Mouse (Mus musculus): ENCODE measurements at regions not wholly inside any gene's neighbourhood (a gene's known extent, or its start where the extent isn't known, plus 50 kb on each side); places are given as distances from the start of the nearest gene placed in this dataset.

DNA sequence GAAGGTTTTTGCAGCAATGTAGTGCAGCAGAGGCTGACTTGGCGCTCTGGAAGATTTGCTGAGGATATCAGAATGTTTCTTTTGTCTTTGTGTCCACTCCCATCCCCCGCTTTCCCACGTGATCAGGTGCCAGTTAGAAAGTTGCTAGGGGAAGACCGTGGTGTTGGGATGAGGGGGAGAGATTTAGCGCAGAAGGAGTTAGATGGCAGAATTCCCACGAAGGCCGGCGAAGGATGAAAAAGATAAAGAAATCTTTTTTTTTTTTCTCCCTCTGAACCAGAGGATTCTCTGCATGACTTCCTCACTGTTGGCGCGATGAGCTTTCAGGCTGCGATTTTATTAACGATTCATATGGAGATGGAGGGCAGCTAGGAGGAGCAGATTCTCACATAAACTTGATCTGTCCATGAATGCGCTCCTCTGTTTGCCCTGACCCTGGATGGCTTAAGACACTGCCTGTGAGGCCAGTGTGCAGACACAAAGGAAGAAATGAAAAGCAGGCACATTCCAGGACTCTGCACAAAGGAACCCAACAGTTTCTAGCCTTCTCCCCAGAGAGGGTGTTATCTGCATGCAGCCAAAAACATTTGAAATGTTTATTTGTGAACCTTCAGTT is 201.5 kb downstream of the Gm11146 start:
- 0% methylated on average over 13 of the region's 13 CpGs for WGBS
- Histone ChIP-seq H3K27ac (ENCODE audit: low read length) (peak overlapping the region; percentile 85), H3K4me2 (ENCODE audit: low read length) (peak overlapping the region; percentile 54), H3K9me3 (replicated peaks; ENCODE audit: control insufficient read depth, low read length, poor library complexity, severe bottlenecking) (no peaks in the 10 kb centered on the region), H3K27me3 (ENCODE audit: control insufficient read depth, insufficient read depth, low read depth, low read length) (no peaks in the 10 kb centered on the region), H3K36me3 (ENCODE audit: control insufficient read depth, insufficient read depth, low read length) (no peaks in the 10 kb centered on the region), H3K4me1 (ENCODE audit: control insufficient read depth, insufficient read depth, low read length) (peaks cover 42% of the 10 kb centered on the region), H3K4me3 (ENCODE audit: low read depth, low read length) (peak overlapping the region; percentile 26), H3K9ac (ENCODE audit: low read depth, low read length) (peak overlapping the region; percentile 50)
- peak; percentile 91 for ATAC-seq

DNA sequence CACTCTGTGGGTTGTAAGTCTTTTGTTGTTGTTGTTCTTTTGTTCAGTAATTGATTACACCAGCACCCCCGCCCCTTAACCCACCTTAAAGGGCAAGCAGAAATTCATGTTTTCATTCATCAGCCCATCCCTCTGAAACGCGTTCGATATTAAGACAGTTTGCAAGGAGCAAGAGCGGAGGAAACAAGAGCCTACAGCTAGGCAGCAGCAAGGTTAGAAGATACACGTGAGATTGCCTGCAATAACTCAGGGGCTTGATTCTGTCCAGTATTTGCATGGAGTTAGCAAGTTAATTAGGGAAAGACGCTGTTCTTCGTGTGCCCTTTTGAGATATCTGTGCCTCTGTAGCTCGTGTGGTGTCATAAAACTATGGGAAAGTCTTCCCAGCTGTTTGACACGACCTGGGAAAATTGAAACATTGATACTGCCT is 202.0 kb downstream of the Gm11146 start:
- H3K9ac ChIP-seq (ENCODE audit: low read depth, low read length) = peak overlapping the region; percentile 50
- no peaks in the 10 kb centered on the region for H3K36me3 ChIP-seq (ENCODE audit: control insufficient read depth, insufficient read depth, low read length)
- H3K4me3 ChIP-seq (ENCODE audit: low read depth, low read length) = peak overlapping the region; percentile 26
- peak overlapping the region; percentile 85 for H3K27ac ChIP-seq (ENCODE audit: low read length)
- peak overlapping the region; percentile 54 for H3K4me2 ChIP-seq (ENCODE audit: low read length)
- H3K4me1 ChIP-seq (ENCODE audit: control insufficient read depth, insufficient read depth, low read length) = peaks cover 38% of the 10 kb centered on the region
- WGBS = 0% methylated on average over 10 of the region's 10 CpGs
- no peaks in the 10 kb centered on the region for H3K9me3 ChIP-seq (replicated peaks; ENCODE audit: control insufficient read depth, low read length, poor library complexity, severe bottlenecking)
- no peaks in the 10 kb centered on the region for H3K27me3 ChIP-seq (ENCODE audit: control insufficient read depth, insufficient read depth, low read depth, low read length)
- ATAC-seq = peak; percentile 43; the same call in 1 of the 2 replicates

DNA sequence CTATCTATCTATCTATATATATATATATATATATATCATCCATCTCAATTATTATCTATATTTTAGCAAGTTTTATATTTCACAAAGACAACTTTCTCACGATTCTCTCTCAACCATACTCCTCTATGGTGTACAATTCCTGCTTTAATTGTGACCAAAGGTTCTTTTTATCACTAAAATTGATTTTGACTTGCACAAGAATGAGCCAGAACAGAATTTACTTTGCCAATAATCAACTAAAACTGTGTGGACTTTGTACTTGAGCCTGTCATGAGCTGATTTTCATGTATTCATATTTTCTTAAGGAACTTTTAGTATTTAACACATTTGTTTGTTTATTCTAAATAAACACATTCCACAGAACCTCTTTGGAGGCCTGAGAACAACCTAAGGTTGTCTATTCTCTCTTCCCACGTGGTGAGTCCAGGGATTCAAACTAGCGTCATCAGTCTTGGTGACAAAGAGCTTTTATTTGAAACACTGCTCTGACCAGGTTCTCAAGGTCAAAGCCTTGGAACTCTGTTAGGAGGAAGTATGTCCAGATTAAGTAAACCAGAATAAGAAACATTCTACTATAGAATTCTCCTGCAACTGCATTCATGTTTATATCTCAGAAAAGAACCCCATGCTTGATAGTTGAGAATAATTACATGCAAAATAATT is 207.7 kb downstream of the Gm11146 start:
- Histone ChIP-seq H3K4me2 (ENCODE audit: low read length) (no peak overlapping the region), H3K9me3 (replicated peaks; ENCODE audit: control insufficient read depth, low read length, poor library complexity, severe bottlenecking) (no peaks in the 10 kb centered on the region), H3K27ac (ENCODE audit: low read length) (no peak overlapping the region), H3K27me3 (ENCODE audit: control insufficient read depth, insufficient read depth, low read depth, low read length) (no peaks in the 10 kb centered on the region), H3K36me3 (ENCODE audit: control insufficient read depth, insufficient read depth, low read length) (no peaks in the 10 kb centered on the region), H3K4me1 (ENCODE audit: control insufficient read depth, insufficient read depth, low read length) (peaks cover 1% of the 10 kb centered on the region; the same call in 1 of the 2 replicates), H3K9ac (ENCODE audit: low read depth, low read length) (no peak overlapping the region), H3K4me3 (ENCODE audit: low read depth, low read length) (no peak overlapping the region)
- ATAC-seq = no peak
- WGBS = 62% methylated on average over 3 of the region's 3 CpGs

DNA sequence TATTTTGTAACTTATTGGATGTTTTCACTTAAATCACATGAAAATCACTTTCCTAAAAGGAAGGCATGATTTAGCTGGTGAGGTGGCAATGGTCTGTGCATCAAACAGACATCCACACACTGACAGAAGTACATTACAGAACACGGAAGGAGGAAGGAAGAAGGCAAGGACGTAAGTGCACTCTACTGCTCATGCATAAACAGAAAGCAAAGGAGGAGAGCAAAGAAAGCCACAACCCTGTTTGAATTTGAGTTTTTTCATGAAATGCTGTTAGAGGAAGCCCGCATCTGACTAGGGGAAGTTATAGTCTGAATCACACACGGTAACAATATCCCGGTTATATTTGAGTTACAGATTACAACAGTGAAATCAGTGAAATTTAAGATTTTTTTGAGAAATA is 208.4 kb downstream of the Gm11146 start:
- no peak overlapping the region for H3K4me2 ChIP-seq (ENCODE audit: low read length)
- no peaks in the 10 kb centered on the region for H3K36me3 ChIP-seq (ENCODE audit: control insufficient read depth, insufficient read depth, low read length)
- no peak for ATAC-seq
- WGBS = 80% methylated on average over 5 of the region's 5 CpGs
- no peaks in the 10 kb centered on the region for H3K27me3 ChIP-seq (ENCODE audit: control insufficient read depth, insufficient read depth, low read depth, low read length)
- H3K4me3 ChIP-seq (ENCODE audit: low read depth, low read length) = no peak overlapping the region
- H3K27ac ChIP-seq (ENCODE audit: low read length) = no peak overlapping the region
- no peaks in the 10 kb centered on the region for H3K9me3 ChIP-seq (replicated peaks; ENCODE audit: control insufficient read depth, low read length, poor library complexity, severe bottlenecking)
- H3K4me1 ChIP-seq (ENCODE audit: control insufficient read depth, insufficient read depth, low read length) = no peaks in the 10 kb centered on the region; the same call in 1 of the 2 replicates
- no peak overlapping the region for H3K9ac ChIP-seq (ENCODE audit: low read depth, low read length)

DNA sequence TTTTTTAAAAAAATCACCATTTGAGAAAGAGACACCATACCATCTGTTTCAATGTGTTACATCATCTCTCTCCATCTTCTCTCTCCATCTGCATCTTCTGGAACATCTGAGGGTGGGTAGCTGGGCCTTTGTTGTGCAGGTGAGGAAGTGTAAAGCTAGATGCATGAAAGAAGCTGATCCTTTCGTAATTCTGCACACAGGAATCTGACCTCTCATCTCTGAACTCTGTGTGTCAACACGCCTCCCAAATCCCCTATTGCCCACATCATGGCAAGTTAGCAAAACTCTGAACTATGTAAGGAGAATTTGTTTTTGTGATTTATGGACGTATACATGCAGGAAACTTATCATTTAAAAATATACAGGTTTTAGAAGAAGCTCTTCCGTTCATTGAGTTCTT is 209.7 kb downstream of the Gm11146 start:
- no peaks in the 10 kb centered on the region for H3K9me3 ChIP-seq (replicated peaks; ENCODE audit: control insufficient read depth, low read length, poor library complexity, severe bottlenecking)
- WGBS = 77% methylated on average over 4 of the region's 4 CpGs
- ATAC-seq = no peak
- no peaks in the 10 kb centered on the region for H3K27me3 ChIP-seq (ENCODE audit: control insufficient read depth, insufficient read depth, low read depth, low read length)
- H3K4me3 ChIP-seq (ENCODE audit: low read depth, low read length) = no peak overlapping the region
- H3K4me2 ChIP-seq (ENCODE audit: low read length) = no peak overlapping the region
- H3K27ac ChIP-seq (ENCODE audit: low read length) = no peak overlapping the region
- H3K36me3 ChIP-seq (ENCODE audit: control insufficient read depth, insufficient read depth, low read length) = no peaks in the 10 kb centered on the region
- H3K9ac ChIP-seq (ENCODE audit: low read depth, low read length) = no peak overlapping the region
- H3K4me1 ChIP-seq (ENCODE audit: control insufficient read depth, insufficient read depth, low read length) = no peaks in the 10 kb centered on the region; the same call in 1 of the 2 replicates

DNA sequence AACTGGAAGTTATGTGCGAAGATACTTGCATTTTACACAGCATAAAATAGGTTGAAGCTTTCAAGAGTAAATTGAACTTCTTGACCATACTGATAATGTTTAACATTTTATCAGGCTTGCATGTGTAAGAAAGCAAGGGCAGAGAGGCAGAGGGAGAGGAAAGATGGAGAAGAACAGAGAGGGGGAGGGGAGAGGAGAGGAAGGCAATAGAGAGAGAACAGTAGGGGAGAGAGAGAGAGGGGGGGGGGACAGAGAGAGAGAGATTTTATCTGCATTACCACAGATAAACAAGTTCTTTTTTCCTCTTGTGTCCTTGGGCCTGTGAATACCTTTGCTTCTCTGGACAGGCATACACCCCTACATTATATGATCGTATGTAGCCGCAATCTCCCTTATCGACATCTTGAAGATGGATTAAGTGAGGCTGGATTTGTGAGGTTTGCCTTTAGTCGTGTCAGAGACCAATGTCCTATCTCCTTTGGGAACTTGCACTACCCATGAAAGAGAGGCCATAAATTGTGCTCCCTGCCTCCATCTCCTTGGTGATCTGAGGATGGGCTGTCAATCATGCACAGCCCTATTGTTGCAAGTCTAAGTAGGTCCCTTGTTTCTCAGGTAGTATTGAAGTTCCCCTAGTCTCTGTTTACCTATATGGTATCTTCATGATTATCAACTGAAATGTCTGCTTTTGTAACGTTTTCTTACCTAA is 217.7 kb downstream of the Gm11146 start:
- no peaks in the 10 kb centered on the region for H3K27me3 ChIP-seq (ENCODE audit: control insufficient read depth, insufficient read depth, low read depth, low read length)
- H3K4me2 ChIP-seq (ENCODE audit: low read length) = no peak overlapping the region
- no peaks in the 10 kb centered on the region for H3K9me3 ChIP-seq (replicated peaks; ENCODE audit: control insufficient read depth, low read length, poor library complexity, severe bottlenecking)
- no peak for ATAC-seq
- no peak overlapping the region for H3K9ac ChIP-seq (ENCODE audit: low read depth, low read length)
- H3K4me1 ChIP-seq (ENCODE audit: control insufficient read depth, insufficient read depth, low read length) = peaks cover 8% of the 10 kb centered on the region
- H3K36me3 ChIP-seq (ENCODE audit: control insufficient read depth, insufficient read depth, low read length) = no peaks in the 10 kb centered on the region
- whole genome bisulfite sequencing = 49% methylated on average over 6 of the region's 6 CpGs
- H3K27ac ChIP-seq (ENCODE audit: low read length) = no peak overlapping the region
- no peak overlapping the region for H3K4me3 ChIP-seq (ENCODE audit: low read depth, low read length)

DNA sequence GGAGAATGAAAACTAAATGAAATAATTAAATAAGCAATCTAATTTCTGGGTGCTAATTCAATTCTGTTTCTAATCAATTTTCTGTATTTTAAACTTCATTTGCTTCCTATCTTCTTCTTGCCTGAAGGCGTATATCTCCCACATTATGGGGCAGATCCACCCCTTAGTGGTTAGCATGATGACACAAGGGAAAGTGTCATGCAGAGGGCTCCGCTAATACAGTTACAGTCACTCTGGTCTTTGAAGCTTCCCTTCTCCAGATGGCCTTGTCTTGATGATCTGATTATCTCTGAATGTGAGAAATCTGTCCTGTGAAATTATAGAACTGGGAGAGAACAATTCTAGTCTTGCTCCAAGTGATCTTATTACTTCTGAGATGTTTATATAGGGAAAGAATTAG is 219.1 kb downstream of the Gm11146 start:
- Histone ChIP-seq H3K9ac (ENCODE audit: low read depth, low read length) (no peak overlapping the region), H3K4me1 (ENCODE audit: control insufficient read depth, insufficient read depth, low read length) (peaks cover 8% of the 10 kb centered on the region), H3K27me3 (ENCODE audit: control insufficient read depth, insufficient read depth, low read depth, low read length) (no peaks in the 10 kb centered on the region), H3K9me3 (replicated peaks; ENCODE audit: control insufficient read depth, low read length, poor library complexity, severe bottlenecking) (no peaks in the 10 kb centered on the region), H3K4me2 (ENCODE audit: low read length) (no peak overlapping the region), H3K36me3 (ENCODE audit: control insufficient read depth, insufficient read depth, low read length) (no peaks in the 10 kb centered on the region), H3K27ac (ENCODE audit: low read length) (no peak overlapping the region), H3K4me3 (ENCODE audit: low read depth, low read length) (no peak overlapping the region)
- 57% methylated on average over 2 of the region's 2 CpGs for WGBS
- no peak for ATAC-seq

DNA sequence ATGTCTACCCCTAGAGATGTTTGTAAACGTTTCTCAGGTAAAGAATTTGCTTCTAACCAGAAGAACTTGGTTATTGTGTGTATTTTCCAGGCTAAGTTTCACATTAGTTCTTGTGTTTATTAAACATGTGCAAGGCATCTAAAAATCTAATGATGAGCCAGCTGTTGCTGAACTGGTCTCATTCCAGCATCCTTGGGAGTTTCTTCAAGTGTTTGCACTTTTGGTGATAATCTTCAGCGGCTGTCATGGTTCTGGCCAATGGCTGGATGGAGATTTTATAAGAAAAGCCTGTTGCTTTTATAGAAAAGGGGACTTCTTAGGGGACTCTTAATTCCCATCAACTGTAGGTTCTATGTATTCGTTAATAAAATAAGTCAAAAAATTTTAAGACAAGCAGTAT is 229.1 kb downstream of the Gm11146 start:
- 93% methylated on average over 3 of the region's 3 CpGs for WGBS
- Histone ChIP-seq H3K9ac (ENCODE audit: low read depth, low read length) (no peak overlapping the region), H3K36me3 (ENCODE audit: control insufficient read depth, insufficient read depth, low read length) (no peaks in the 10 kb centered on the region)

DNA sequence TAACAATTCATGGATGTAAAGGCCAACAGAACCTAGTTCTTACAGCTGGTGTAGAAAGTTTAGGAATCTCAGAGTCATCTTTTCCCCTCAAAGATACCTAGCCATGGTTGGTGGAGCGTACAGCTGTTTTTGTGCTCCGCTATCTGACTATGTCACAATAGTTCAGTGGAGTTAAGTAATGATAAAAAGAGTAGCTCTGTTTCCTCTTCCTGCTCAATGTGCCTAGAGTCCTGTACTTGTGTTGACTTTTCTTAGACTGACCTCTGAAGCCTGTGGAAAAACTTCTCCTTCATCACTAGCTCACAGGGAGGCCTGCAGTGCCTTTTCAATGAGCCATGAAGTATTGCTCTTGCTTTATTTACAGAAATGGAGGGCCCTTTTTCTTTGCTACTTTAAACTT is 232.1 kb downstream of the Gm11146 start:
- no peak overlapping the region for H3K27ac ChIP-seq (ENCODE audit: low read length)
- no peak overlapping the region for H3K9ac ChIP-seq (ENCODE audit: low read depth, low read length)
- H3K4me1 ChIP-seq (ENCODE audit: control insufficient read depth, insufficient read depth, low read length) = 0 out of 2 replicates have a peak, but pooled peaks cover 5% of the 10 kb centered on the region
- H3K4me3 ChIP-seq (ENCODE audit: low read depth, low read length) = no peak overlapping the region
- 97% methylated on average over 2 of the region's 2 CpGs for WGBS
- H3K36me3 ChIP-seq (ENCODE audit: control insufficient read depth, insufficient read depth, low read length) = no peaks in the 10 kb centered on the region
- no peak overlapping the region for H3K4me2 ChIP-seq (ENCODE audit: low read length)
- H3K9me3 ChIP-seq (replicated peaks; ENCODE audit: control insufficient read depth, low read length, poor library complexity, severe bottlenecking) = no peaks in the 10 kb centered on the region
- ATAC-seq = no peak
- H3K27me3 ChIP-seq (ENCODE audit: control insufficient read depth, insufficient read depth, low read depth, low read length) = no peaks in the 10 kb centered on the region

More for the DNA sequence above, 229.1 kb downstream of the Gm11146 start:
- no peak overlapping the region for H3K4me2 ChIP-seq (ENCODE audit: low read length)
- no peak overlapping the region for H3K27ac ChIP-seq (ENCODE audit: low read length)
- no peak overlapping the region for H3K4me3 ChIP-seq (ENCODE audit: low read depth, low read length)
- no peaks in the 10 kb centered on the region for H3K4me1 ChIP-seq (ENCODE audit: control insufficient read depth, insufficient read depth, low read length)
- H3K9me3 ChIP-seq (replicated peaks; ENCODE audit: control insufficient read depth, low read length, poor library complexity, severe bottlenecking) = no peaks in the 10 kb centered on the region
- no peaks in the 10 kb centered on the region for H3K27me3 ChIP-seq (ENCODE audit: control insufficient read depth, insufficient read depth, low read depth, low read length)
- ATAC-seq = no peak
